Mouse (Mus musculus) hindbrain, postnatal 0 days (tissue): ENCODE results near the gene Cacng8. TPM values are rescaled to one million over a fixed set of nuclear protein-coding genes. Genes with fewer than 3 reads are reported as not detected.

Source experiments
- ATAC-seq: fragments of 200-750 bp; cut with Nextera tagmentation; 2 replicates; pipeline ENCODE4 v1.8.0; 2017; ENCODE audit warnings: mild to moderate bottlenecking, moderate TSS enrichment, moderate library complexity
- DNase-seq: peaks from one replicate; pipeline ENCODE4 v3.0.0-alpha.2; 2015; ENCODE audit warnings: low spot score
- H3K27ac ChIP-seq: fragments of 300-500 bp; sonication (generic); 2 replicates; pipeline ENCODE4 v1.5.1; 2014; ENCODE audit warnings: mild to moderate bottlenecking
- H3K27me3 ChIP-seq: fragments of 300-500 bp; sonication (generic); 2 replicates; pipeline ENCODE4 v1.6.1; 2014; ENCODE audit warnings: low read length, mixed read lengths; ENCODE audit not compliant: insufficient read depth
- H3K36me3 ChIP-seq: fragments of 300-500 bp; sonication (generic); 2 replicates; pipeline ENCODE4 v1.6.1; 2014; ENCODE audit warnings: low read length, mixed read lengths; ENCODE audit not compliant: insufficient read depth
- H3K4me1 ChIP-seq: fragments of 300-500 bp; sonication (generic); 2 replicates; pipeline ENCODE4 v1.6.1; 2014; ENCODE audit warnings: antibody characterized with exemption, low read length, mixed read lengths; ENCODE audit not compliant: insufficient read depth
- H3K4me2 ChIP-seq: fragments of 300-500 bp; sonication (generic); 2 replicates; pipeline ENCODE4 v1.6.1; 2014; ENCODE audit warnings: low read depth, mild to moderate bottlenecking, low read length, moderate library complexity, mixed read lengths
- H3K4me3 ChIP-seq: fragments of 300-500 bp; sonication (generic); 2 replicates; pipeline ENCODE4 v1.5.1; 2014; ENCODE audit warnings: low read length
- H3K9ac ChIP-seq: fragments of 300-500 bp; sonication (generic); replicated peaks from 2 replicates; pipeline ENCODE4 v1.6.1; 2014; ENCODE audit warnings: mild to moderate bottlenecking, low read length, moderate library complexity, mixed read lengths
- H3K9me3 ChIP-seq: fragments of 300-500 bp; sonication (generic); 2 replicates; pipeline ENCODE4 v1.6.1; 2016; ENCODE audit warnings: low read length, mixed read lengths
- CTCF ChIP-seq: IDR thresholded peaks from 2 replicates; pipeline ENCODE4 v1.5.1; 2016; ENCODE audit warnings: antibody characterized with exemption, control low read depth, low read depth
- WGBS: fragments of 180-500 bp; shearing (Covaris S2); extraction: QIAGEN DNeasy Blood & Tissue Kit; methylation state at CpG from one replicate; pipeline ENCODE4 v1.1.7; 2014; 5-methylcytosine and 5-hydroxymethylcytosine counted together
- microRNA-seq, 2 experiments: library from miRNA; unstranded; fragments of <30 nt; microRNA quantifications; one replicate each; pipeline ENCODE4; 2016
- polyA plus RNA-seq: library from polyadenylated mRNA; unstranded; fragments of >200 nt; fragmentation: Nextera tagmentation; extraction: Ambion mirVana; gene quantifications from 2 replicates; pipeline ENCODE4 v1.2.1, GENCODE M21; 2015
- total RNA-seq: library from RNA; depleted of rRNA; stranded (reverse); fragments of >200 nt; gene quantifications from 2 replicates; pipeline ENCODE4 v1.2.3, GENCODE M21; 2014; rRNA removed

Gene Cacng8
- total and polyA plus RNA-seq, 2 experiments from 2014 or later, result 16.1 to 49.0 TPM

- DNase-seq, result no peak
- 82% methylated on average over 8 of the region's 8 CpGs for WGBS
These were observed 69.8 kb downstream of the Cacng8 start for GRCm38 (mm10) chr7:3460261-3460660.

GRCm38 (mm10) chr7:3463306-3463705 lies 72.8 kb downstream of the Cacng8 start:
- no peak for DNase-seq
- no peak overlapping the region for H3K4me3 ChIP-seq
- WGBS, result 89% methylated on average over 4 of the region's 4 CpGs
- no peak for TF ChIP-seq CTCF
- no peaks in the 10 kb centered on the region for H3K27me3 ChIP-seq
- no peak overlapping the region for H3K27ac ChIP-seq
- H3K9ac ChIP-seq, result no peak overlapping the region
- no peak for ATAC-seq
- no peaks in the 10 kb centered on the region for H3K9me3 ChIP-seq
- no peak overlapping the region for H3K4me2 ChIP-seq
- H3K36me3 ChIP-seq, result no peaks in the 10 kb centered on the region
- H3K4me1 ChIP-seq, result no peaks in the 10 kb centered on the region

More at GRCm38 (mm10) chr7:3460261-3460660, 69.8 kb downstream of the Cacng8 start:
- no peak overlapping the region for H3K9ac ChIP-seq
- TF ChIP-seq CTCF, result no peak
- no peak overlapping the region for H3K4me3 ChIP-seq
- no peak for ATAC-seq
- H3K4me1 ChIP-seq, result no peaks in the 10 kb centered on the region
- no peak overlapping the region for H3K4me2 ChIP-seq
- H3K27ac ChIP-seq, result no peak overlapping the region
- no peaks in the 10 kb centered on the region for H3K27me3 ChIP-seq
- no peaks in the 10 kb centered on the region for H3K9me3 ChIP-seq
- no peaks in the 10 kb centered on the region for H3K36me3 ChIP-seq

Small RNA genes within 50 kb of the gene (microRNA-seq; reads per million reads assigned to microRNA genes)
- 41.5 to 82.9 reads per million in 2 experiments for gene Gm23450

Other genes with a start within 250 kb of the Cacng8 start
- gene AU018091, start 221.5 kb upstream of the Cacng8 start, total RNA-seq, result not detected in 2 replicates
- gene AU018091, start 221.5 kb upstream of the Cacng8 start, polyA plus RNA-seq, result not detected in 2 replicates
- 0.10 TPM in 1 of 2 replicates, not detected in the other for gene Nlrp12, start 140.9 kb upstream of the Cacng8 start, total RNA-seq
- gene Nlrp12, start 140.9 kb upstream of the Cacng8 start, polyA plus RNA-seq, result 0.03 and 0.05 TPM in 2 replicates
- gene Myadm, start 101.6 kb upstream of the Cacng8 start, total RNA-seq, result 22.6 and 42.7 TPM in 2 replicates
- gene Myadm, start 101.6 kb upstream of the Cacng8 start, polyA plus RNA-seq, result 25.9 and 29.1 TPM in 2 replicates
- 6.7 and 8.0 TPM in 2 replicates for gene Prkcg, start 101.5 kb upstream of the Cacng8 start, total RNA-seq
- 4.2 and 5.7 TPM in 2 replicates for gene Prkcg, start 101.5 kb upstream of the Cacng8 start, polyA plus RNA-seq
- 115 and 116 TPM in 2 replicates for gene Cacng7, start 57.7 kb upstream of the Cacng8 start, total RNA-seq
- 4.0 and 4.6 TPM in 2 replicates for gene Cacng7, start 57.7 kb upstream of the Cacng8 start, polyA plus RNA-seq
- not detected in 2 replicates for gene Cacng6, start 33.5 kb downstream of the Cacng8 start, total RNA-seq
- gene Cacng6, start 33.5 kb downstream of the Cacng8 start, polyA plus RNA-seq, result 0.26 and 0.28 TPM in 2 replicates
- not detected in 2 replicates for gene Tarm1, start 111.9 kb downstream of the Cacng8 start, total RNA-seq
- gene Tarm1, start 111.9 kb downstream of the Cacng8 start, polyA plus RNA-seq, result 0.10 TPM in 1 of 2 replicates, not detected in the other
- gene Oscar, start 225.5 kb downstream of the Cacng8 start, total RNA-seq, result 0.50 and 1.1 TPM in 2 replicates
- gene Oscar, start 225.5 kb downstream of the Cacng8 start, polyA plus RNA-seq, result 0.35 and 0.60 TPM in 2 replicates
- 235 and 572 TPM in 2 replicates for gene Ndufa3, start 226.7 kb downstream of the Cacng8 start, total RNA-seq
- 664 and 717 TPM in 2 replicates for gene Ndufa3, start 226.7 kb downstream of the Cacng8 start, polyA plus RNA-seq
- 14.2 and 17.3 TPM in 2 replicates for gene Tfpt, start 239.2 kb downstream of the Cacng8 start, total RNA-seq
- 31.4 and 35.9 TPM in 2 replicates for gene Tfpt, start 239.2 kb downstream of the Cacng8 start, polyA plus RNA-seq
- gene Prpf31, start 239.3 kb downstream of the Cacng8 start, total RNA-seq, result 48.6 and 50.8 TPM in 2 replicates
- 77.6 and 78.6 TPM in 2 replicates for gene Prpf31, start 239.3 kb downstream of the Cacng8 start, polyA plus RNA-seq